Mouse (Mus musculus) left cerebral cortex, postnatal 36 days (tissue): ENCODE measurements around the gene Them4. TPM values are rescaled to one million over a fixed set of nuclear protein-coding genes. Genes with fewer than 3 reads are reported as not detected.
A peak's percentile ranks its signal among the peaks of the same experiment; 100 is the strongest.

Source experiments
- DNase-seq, 2 experiments: peaks; one replicate each; pipeline ENCODE4 v3.0.0; 2021 to 2022; ENCODE audit warnings: low spot score in 2 of 2, mixed read lengths in 1 of 2
- intact Hi-C: fragments of 180-260 bp; cut with DNase I; formaldehyde crosslinking; loops from one replicate; pipeline ENCODE4 v1.15.1; 2025
- total RNA-seq, 2 experiments: library from RNA; stranded (reverse); gene quantifications; 2 replicates each; pipeline ENCODE4 v1.2.3; 2021

The Them4 gene
- total RNA-seq, 2 experiments from 2014 or later: 19.4 to 22.0 TPM

DNA sequence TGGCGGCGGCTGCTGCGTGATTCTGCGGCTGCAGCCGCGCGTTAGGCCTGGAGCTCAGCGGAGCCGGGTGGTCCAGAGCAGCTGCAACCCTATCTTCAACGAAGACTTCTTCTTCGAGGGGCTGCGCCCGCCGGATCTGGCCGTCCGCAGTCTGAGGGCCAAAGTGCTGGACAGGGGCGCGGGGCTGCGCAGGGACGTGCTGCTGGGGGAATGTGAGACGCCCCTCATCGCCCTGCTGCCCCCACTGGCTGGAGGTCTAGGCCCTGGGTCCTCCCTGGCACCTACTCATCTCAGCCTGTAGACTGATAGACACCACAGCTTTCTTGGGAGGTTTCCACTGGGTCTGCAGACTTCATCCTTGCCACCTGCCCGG lies 54.3 kb downstream of the Them4 start:
- DNase-seq: no peak
- intact Hi-C loops: loop anchor here (10.0 kb wide), 1 partner anchor 241 kb away; no protein-coding TSS in a partner anchor

DNA sequence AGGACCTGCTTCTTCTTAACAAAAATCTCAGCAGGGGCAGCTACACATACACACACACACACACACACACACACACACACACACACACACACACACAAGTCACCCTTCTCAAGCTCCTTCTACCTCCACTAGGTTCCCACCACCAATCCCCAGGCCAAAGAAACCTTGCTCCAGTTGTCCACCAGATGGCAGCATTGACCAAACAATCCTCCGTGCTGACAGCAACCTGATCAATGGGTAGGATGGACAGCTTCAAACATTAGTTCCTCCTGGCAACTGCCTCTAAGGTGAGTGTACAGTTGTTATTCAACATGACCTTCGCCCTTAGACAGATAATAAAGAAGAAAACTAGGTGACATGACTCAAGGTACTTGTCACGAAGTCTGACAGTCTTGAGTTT lies 56.9 kb downstream of the Them4 start:
- intact Hi-C loops: loop anchor here (2.0 to 10.0 kb wide), 3 partner anchors 46 to 238 kb away; partner anchors contain the start of genes Mrpl9, Oaz3 and Tdrkh
- peak; percentile 75 to 82 for DNase-seq

- DNase-seq: no peak
- intact Hi-C loops: loop anchor here (2.0 to 10.0 kb wide), 3 partner anchors 45 to 237 kb away; partner anchors contain the start of genes Mrpl9, Oaz3 and Tdrkh
Measured at GRCm38 (mm10) chr3:94367511-94367910, 57.6 kb downstream of the Them4 start.

- intact Hi-C loops: loop anchor here (5.0 to 10.0 kb wide), 2 partner anchors 44 to 236 kb away; partner anchors contain the start of gene Tdrkh
- DNase-seq: no peak
Measured at GRCm38 (mm10) chr3:94368631-94369030, 58.7 kb downstream of the Them4 start.

DNA sequence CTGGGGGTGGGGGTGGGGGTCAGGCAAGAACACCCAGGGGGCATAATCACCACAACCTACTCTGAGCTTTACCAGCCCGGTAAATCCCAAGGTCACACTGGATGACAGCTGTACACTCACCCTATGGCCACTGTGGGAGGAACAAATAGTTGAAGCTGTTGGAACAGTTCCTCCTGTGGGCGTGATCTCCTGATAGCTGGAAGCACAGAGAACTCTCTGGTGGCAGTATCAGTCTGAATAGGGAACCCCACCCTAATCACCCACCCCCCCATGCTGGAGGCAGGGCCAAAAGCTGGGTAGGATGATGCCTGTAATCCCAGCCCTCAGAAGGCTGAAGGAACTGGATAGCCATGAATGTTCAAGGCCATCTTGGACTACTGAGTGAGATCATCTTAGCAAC lies 59.8 kb downstream of the Them4 start:
- intact Hi-C loops: loop anchor here (5.0 to 10.0 kb wide), 2 partner anchors 43 to 235 kb away; partner anchors contain the start of gene Tdrkh
- no peak for DNase-seq

DNA sequence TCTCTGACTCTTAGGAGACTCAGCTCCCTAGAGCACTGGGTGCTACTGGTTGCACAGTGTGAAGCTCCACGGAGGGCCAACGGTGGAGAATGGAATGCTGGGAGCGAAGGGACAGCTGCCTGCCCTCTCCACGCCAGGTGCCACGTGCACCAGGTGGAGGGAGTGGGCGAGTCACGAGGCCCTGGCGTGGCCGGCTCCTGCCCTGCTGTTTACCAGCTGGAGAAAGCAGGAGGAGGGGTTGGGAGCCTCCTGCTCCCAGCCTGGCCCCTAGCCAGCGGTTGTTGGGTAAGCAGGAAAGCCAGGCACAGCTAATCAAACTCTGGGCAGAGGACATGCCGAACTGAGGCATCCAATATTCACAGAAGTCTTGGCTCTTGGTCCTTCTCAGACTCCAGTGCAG lies 61.7 kb downstream of the Them4 start:
- DNase-seq: peak in 1 of 2 experiments; percentile 17
- intact Hi-C loops: no loop called here

DNA sequence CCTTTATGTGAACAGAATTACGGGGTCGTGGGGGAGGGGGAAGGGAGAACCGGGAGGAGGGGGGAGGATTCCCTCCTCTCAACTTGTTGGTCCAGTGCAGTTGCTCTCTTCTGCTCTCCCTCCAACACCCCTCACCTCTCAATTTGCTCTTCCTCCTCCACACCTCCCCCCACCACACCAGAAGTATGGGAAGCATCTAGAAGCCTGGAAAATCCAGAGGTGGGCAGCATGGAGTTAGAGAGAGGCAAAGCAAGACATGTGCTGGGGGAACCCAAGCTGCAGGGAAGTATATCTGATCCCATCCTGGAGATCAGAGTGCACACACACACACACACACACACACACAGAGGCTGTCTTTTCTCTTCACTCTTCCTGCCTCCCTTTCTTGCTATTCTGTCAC lies 62.1 kb downstream of the Them4 start:
- DNase-seq: no peak
- intact Hi-C loops: no loop called here

- DNase-seq: no peak
- intact Hi-C loops: no loop called here
Measured at GRCm38 (mm10) chr3:94372641-94373040, 62.8 kb downstream of the Them4 start, which contains the start of gene Rorc. Gene Rorc (plus strand): TSS chr3:94372794.

DNA sequence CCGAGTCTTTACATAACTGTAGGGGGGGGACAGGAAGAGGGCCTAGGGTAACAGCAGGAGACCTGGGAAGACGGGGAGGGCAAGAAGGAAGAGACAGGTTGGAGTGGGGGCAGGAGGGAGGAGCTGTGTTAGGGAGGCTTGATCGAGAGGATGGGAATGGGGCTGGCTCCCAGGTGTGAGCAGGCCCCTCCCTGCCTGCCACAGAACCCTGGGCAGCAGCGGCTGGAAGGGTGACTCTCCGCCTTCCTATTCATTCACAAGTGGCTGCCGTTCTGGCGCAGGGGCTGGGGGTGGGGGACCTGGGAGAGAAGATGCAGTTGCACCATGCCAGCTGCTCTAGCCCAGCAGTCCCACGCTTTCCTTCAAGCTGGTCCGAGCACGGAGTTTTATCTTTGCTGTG lies 63.2 kb downstream of the Them4 start:
- intact Hi-C loops: no loop called here
- no peak for DNase-seq

GRCm38 (mm10) chr3:94373597-94374011 lies 63.7 kb downstream of the Them4 start:
- intact Hi-C loops: no loop called here

DNA sequence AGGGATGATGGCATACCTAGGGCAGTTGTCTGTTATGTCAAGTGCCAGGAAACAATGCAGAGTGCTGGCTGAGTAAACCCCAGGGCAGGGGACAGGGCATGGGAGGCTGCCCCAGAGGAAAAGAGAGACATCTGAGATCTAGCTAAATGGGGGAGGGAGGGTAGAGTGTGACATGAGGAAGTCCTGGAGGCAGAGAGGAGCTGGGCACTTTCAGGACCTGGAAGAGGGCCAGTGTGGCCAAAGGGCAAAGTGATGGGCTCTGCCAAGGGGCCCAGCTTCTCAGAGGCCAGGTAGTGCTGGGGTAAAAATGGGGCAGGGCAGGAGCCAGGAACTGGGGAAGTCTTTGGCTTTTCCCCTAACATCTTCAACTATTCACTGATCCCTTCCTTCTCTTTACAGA lies 64.7 kb downstream of the Them4 start:
- intact Hi-C loops: no loop called here
- DNase-seq: no peak

More at GRCm38 (mm10) chr3:94373597-94374011, 63.7 kb downstream of the Them4 start:
- no peak for DNase-seq

GRCm38 (mm10) chr3:94375146-94375545 lies 65.3 kb downstream of the Them4 start:
- intact Hi-C loops: no loop called here

GRCm38 (mm10) chr3:94375861-94376260 lies 66.0 kb downstream of the Them4 start:
- intact Hi-C loops: no loop called here
- no peak for DNase-seq

More at GRCm38 (mm10) chr3:94375146-94375545, 65.3 kb downstream of the Them4 start:
- no peak for DNase-seq

DNA sequence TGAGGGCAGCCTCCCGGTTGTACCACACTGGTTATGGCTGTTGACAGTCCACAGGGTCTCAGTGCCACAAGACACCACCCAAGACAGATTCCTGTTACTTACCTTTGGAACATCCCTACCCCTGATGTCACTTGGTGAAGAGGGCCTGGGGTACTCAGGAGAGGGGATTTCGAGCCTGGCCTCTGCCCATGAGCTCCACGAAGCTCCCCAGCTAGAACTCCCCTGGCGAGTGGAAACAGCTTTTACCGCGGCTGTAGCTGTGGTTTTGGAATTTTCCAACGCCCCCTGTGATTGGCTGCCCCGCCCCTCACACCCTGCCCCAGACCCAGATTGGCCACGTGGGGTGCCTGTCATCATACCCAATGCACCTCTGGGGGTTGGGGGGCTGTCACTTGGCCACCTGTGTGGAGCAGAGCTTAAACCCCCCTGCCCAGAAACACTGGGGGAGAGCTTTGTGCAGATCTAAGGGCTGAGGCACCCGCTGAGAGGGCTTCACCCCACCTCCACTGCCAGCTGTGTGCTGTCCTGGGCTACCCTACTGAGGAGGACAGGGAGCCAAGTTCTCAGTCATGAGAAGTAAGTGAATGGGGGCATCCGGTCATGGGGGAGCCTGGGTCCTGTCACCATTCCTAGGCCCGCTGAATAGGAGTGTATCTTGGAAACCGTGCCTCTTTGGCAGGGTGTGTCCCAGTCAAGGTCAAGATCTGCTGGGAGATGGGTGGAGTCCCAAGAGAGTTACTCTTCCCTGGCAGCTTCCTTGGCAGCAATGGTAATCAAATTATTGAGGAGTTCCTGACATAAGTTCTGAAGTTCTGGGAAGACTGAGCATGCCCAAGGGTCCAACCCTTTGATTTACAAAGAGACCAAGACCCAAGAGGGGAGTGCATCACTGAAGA lies 67.4 kb downstream of the Them4 start:
- intact Hi-C loops: no loop called here
- DNase-seq: no peak

GRCm38 (mm10) chr3:94379831-94380510 lies 70.1 kb downstream of the Them4 start:
- peak in 1 of 2 experiments; percentile 17 for DNase-seq
- intact Hi-C loops: no loop called here

Other genes with a start within 250 kb of the Them4 start
- gene Gm10697, start 237.4 kb upstream of the Them4 start, total RNA-seq: not detected
- not detected for gene Gm10696, start 131.9 kb upstream of the Them4 start, total RNA-seq
- gene Gm5286, start 113.4 kb upstream of the Them4 start, total RNA-seq: not detected
- not detected for gene Gm4778, start 46.1 kb upstream of the Them4 start, total RNA-seq
- gene Them5, start 32.0 kb downstream of the Them4 start, total RNA-seq: not detected
- under 1 TPM; 0.32 to 0.82 TPM for gene C2cd4d, start 52.3 kb downstream of the Them4 start, total RNA-seq
- 1 to 10 TPM in 1 of 2 experiments, under 1 TPM in 1; 0.59 to 1.0 TPM for gene Rorc, start 62.7 kb downstream of the Them4 start, total RNA-seq
- gene Lingo4, start 88.4 kb downstream of the Them4 start, total RNA-seq: under 1 TPM; 0.72 to 0.97 TPM
- 10 to 100 TPM; 35.2 to 36.7 TPM for gene Tdrkh, start 103.2 kb downstream of the Them4 start, total RNA-seq
- gene Mrpl9, start 133.2 kb downstream of the Them4 start, total RNA-seq: 10 to 100 TPM; 34.1 to 42.3 TPM
- gene Oaz3, start 133.8 kb downstream of the Them4 start, total RNA-seq: not detected
- 100 to 1,000 TPM; 141 to 163 TPM for gene Celf3, start 168.2 kb downstream of the Them4 start, total RNA-seq
- 1 to 10 TPM; 4.5 to 5.7 TPM for gene Riiad1, start 170.3 kb downstream of the Them4 start, total RNA-seq